Mouse (Mus musculus) left cerebral cortex, postnatal 10 days (tissue): Measurements from ENCODE around the gene Nfkbib. TPM values are rescaled to one million over a fixed set of nuclear protein-coding genes. Genes with fewer than 3 reads are reported as not detected.
A peak's percentile ranks its signal among the peaks of the same experiment; 100 is the strongest.

ENCODE experiments used
- DNase-seq, 2 experiments: peaks; one replicate each; pipeline ENCODE4 v3.0.0; 2021 to 2022; ENCODE audit warnings: low spot score in 2 of 2, mixed read lengths in 1 of 2; ENCODE audit errors: extremely low spot score in 1 of 2
- intact Hi-C: fragments of 180-260 bp; cut with DNase I; formaldehyde crosslinking; loops from one replicate; pipeline ENCODE4 v1.15.1; 2025
- total RNA-seq, 2 experiments: library from RNA; stranded (reverse); gene quantifications; 2 replicates each; pipeline ENCODE4 v1.2.3; 2021

Gene Nfkbib
- total RNA-seq, 2 experiments from 2014 or later = 34.7 to 39.6 TPM

DNA sequence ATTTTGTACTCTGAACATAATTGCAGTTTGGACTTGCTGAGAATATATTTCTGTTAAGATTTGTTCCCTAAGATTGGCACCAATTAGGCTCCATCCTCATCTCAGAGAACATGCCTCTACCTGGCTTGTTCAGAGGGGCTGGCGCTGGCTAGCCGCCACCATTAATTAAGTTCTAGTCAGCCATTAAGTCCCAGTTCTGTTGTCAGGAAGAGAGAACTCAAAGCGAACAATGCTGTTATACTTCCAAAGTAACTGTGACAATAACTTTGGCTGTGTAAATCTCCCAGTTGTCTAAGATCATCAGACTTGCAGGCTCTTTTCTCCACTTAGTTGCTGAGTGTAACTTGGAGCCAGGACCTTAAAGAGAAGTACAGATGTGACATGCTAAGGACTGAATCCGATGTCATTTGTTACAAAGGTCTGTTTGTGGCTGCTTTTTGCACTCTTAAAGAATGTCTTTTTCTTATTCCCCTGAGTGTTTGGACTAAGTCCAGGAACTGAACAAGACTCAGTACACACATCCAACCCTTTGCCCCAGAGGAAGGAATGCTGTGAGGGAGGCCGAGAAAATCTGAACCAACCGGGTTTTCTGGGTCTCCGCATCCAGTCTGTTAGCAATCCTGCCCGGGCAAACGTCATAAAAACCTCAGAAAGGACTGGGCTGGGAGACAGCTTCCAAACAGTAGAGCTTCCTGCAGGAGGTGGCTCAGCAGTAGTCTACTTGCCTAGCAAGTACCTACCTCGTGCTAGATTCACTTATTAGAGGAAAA, 34.8 kb upstream of the Nfkbib start:
- no peak for DNase-seq
- intact Hi-C loops = no loop called here

DNA sequence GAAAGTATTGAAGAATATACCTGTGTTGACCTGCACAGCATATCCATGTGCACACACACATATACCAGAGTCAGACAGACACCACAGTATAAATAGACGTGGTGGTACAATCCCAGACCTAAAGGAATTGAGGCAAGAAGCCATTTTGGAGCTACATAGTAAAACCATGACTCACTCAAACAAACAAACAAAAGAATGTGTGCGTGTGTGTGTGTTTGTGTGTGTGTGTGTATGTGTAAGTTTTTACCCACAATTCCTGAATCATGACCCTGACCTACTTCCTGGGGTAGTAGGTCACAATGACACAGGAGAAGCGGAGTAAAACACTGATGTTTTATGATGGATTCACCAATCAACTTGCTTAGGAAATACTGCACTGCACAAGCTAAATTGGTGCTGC, 34.1 kb upstream of the Nfkbib start:
- no peak for DNase-seq
- intact Hi-C loops = no loop called here

DNA sequence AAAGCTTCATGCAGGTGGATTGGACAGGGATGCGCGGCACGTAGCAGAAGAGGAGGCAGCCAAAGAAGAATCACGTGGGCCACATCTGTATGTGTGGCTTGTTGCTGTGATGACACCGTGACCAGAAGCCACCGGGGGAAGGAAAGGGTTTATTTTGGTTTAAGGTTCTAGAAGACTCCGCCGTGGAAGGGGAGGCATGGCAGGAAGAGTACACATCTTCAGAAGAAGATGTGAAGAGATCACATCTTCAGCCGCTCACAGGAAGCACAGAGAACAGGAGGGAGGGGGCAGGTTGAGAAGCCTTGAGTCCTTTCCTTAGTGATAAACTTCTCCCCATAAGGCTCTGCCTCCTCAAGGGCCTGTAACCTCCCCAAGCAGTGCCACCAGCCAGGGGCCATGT, 32.7 kb upstream of the Nfkbib start:
- intact Hi-C loops = loop anchor here (5.0 kb wide), 1 partner anchor 67 kb away; no protein-coding TSS in a partner anchor
- DNase-seq = no peak

DNA sequence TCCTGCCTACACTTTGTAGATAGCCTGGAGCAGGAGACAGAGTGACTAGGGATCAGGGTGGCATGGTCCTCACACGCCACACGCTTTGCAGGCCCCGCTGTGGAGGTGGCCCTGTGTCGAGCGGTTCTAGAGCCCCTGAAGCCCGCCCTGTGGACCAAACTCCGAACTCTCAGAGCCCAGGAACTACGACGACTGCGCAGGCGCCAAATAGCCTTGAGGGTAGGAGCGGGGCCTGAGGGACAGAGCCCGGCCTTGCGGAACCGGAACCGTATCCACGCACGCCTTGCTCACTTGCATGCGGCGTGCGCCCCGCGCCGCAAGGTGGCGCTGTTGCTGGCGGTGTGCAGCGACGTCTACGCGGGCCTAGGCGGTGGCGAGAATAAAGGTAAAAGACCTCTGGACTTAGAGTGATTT, 29.3 kb upstream of the Nfkbib start:
- DNase-seq = peak; percentile 58 to 89
- intact Hi-C loops = loop anchor here (5.0 kb wide), 1 partner anchor 71 kb away; no protein-coding TSS in a partner anchor

DNA sequence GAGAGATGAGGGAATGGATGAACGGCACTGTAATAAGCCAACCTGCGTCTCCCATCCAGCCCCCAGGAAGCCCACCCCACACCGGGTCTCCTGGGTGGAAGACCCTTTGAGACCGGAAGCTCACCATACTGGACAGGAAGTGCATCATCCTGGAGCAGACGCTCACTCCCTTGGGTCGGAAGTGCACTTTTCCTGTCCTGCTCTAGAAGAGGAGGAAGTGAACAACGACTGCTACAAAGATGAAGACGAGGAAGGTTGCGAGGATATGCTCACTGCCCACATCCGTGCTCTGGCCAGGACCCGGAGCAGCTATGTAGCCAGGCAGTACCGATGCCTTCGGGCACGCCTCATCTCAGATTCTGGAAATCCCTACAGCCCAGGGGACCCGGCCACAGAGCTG, 28.5 kb upstream of the Nfkbib start:
- DNase-seq = no peak
- intact Hi-C loops = loop anchor here (5.0 kb wide), 1 partner anchor 71 kb away; no protein-coding TSS in a partner anchor

DNA sequence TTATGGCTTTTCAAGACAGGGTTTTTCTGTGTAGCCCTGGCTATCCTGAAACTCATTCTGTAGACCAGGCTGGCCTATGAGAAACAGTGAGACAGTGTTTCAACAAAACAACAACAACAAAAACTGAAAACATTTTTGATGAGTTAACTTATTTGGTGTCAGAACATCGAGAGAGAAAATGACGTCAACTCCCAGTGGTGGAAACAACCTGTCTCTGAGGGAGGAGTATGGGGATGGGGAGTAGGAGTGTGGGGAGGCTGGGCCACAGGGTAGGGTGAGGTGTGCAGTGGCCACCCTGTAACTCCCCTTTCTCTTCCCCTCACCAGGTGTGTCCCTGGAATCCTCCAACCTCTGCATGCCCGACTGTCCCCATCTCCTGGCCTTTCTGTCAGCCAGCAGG, 27.2 kb upstream of the Nfkbib start:
- DNase-seq = no peak
- intact Hi-C loops = no loop called here

DNA sequence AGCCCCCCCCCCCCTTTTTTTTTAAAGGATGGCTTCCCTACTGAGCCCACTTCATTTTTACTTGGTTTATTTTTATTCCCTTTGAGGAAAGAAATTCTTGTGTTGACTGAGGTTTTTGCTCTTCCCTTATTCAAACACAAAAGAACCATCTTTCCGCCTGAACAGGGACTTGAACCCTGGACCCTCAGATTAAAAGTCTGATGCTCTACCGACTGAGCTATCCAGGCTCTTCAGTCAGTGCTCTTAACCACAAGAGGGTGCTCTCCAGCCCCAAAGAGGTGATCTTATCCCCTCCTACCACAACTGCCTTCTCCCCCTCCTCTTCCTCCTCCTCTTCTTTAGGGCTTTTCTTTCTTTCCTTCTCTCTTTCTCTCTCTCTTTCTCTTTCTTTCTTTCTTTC, 26.5 kb upstream of the Nfkbib start:
- intact Hi-C loops = no loop called here
- no peak for DNase-seq

DNA sequence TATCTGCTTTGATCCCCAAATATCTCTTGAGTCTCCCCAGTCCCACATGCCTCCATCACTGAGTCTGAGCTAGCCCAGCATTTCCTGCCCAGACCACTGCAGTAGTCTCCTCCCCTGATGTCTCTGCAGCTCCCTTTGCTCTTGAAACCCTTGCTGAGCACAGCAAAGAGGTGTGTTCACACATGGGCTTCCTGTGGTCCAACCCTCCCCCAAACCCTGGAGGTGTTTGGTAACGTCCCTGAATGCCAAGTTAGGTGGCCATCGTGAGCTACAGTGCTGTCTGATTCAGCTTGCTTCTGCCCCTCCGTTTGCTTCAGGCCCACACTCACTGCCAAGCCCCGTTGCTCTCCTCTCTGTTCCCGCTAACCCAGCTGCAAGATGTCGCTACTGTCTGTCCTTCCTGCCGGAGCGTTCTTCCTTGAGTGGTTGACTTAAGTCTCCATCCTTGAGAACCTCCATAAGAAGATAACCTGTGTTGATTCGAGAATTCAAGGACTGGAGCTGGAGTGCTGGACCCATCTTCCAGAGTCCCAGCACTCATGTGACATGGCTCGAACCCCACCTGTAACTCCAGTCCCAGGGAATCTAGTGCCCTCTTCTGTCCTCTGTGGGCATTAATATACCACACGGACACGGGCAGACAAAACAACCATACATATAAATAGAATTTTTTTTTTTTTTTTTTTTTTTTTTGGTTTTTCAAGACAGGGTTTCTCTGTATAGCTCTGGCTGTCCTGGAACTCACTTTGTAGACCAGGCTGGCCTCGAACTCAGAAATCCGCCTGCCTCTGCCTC, 25.3 kb upstream of the Nfkbib start:
- intact Hi-C loops = no loop called here
- DNase-seq = no peak

DNA sequence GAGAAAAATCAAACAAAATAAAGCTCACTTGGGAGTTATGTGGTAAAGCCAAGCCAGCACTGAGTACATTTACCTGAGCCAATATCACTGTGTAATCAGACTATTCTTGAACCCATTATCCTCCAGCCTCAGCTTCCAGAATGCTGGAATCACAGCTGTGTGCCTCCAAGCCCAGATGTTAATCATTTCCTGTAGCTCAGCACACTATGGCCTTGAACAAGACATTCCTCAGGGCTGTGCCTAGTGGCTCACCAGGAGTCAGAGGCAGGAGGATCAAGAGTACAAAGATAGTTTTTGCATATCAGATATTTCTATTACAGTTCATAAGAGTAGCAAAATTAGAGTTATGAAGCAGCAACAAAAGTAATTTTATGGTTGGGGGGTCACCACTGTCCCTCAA, 24.4 kb upstream of the Nfkbib start:
- intact Hi-C loops = no loop called here
- no peak for DNase-seq

DNA sequence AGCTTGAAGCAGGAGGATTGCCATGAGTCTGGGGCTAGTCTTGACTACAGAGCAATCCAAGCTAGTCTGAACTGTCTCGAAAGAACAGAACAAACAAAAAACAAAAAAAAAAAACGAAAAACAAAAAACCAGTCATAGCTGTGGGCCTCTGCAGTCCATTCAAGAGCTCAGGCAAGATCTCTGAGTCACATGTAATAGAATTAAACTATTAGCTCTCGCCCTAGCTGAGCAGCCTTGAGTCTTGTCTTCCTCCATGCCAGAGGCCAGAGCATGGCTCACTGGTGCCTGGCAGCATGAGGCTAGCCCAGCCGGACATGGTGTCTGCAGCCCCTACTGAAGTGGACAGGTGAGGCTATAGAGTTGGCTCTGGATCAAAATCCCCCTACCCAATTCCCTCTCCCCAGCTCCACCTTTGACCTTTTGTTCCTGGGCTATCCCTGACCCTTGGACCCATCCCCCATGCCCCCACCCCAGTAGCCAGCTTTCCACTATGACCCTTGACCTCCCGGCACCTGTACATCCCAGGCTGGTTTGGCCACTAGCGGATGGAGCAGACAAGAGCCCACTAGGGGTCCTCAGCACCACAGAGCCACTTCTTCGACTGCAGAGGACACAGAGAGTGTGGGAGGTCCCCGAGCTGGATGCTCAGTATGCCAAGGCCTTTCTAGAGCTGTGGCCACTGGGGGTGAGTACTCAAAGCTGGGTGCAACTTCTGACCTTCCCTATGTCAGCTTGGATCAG, 22.9 kb upstream of the Nfkbib start:
- intact Hi-C loops = no loop called here
- DNase-seq = peak in 1 of 2 experiments; percentile 55

DNA sequence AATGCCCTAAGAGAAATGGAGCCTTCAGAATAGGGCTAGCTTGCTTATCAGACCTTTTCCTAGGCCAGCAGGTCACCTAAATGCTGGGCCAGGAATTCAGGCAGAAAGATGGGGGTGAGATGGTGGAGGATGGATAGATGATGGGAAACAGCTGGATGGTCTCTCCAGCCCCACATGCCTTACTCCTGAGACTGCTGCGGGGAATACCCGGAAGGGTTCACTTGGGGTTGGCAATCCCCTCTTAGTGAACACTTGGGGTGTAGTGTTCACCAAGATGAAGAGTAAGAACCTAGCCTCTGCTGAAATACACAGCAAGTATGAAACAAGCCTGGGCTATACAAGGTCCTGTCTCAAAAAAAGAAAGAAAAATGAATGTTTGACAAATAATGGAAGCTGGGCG, 21.9 kb upstream of the Nfkbib start:
- no peak for DNase-seq
- intact Hi-C loops = loop anchor here (10.0 kb wide), 1 partner anchor 176 kb away; the partner anchor contains the start of gene Actn4

DNA sequence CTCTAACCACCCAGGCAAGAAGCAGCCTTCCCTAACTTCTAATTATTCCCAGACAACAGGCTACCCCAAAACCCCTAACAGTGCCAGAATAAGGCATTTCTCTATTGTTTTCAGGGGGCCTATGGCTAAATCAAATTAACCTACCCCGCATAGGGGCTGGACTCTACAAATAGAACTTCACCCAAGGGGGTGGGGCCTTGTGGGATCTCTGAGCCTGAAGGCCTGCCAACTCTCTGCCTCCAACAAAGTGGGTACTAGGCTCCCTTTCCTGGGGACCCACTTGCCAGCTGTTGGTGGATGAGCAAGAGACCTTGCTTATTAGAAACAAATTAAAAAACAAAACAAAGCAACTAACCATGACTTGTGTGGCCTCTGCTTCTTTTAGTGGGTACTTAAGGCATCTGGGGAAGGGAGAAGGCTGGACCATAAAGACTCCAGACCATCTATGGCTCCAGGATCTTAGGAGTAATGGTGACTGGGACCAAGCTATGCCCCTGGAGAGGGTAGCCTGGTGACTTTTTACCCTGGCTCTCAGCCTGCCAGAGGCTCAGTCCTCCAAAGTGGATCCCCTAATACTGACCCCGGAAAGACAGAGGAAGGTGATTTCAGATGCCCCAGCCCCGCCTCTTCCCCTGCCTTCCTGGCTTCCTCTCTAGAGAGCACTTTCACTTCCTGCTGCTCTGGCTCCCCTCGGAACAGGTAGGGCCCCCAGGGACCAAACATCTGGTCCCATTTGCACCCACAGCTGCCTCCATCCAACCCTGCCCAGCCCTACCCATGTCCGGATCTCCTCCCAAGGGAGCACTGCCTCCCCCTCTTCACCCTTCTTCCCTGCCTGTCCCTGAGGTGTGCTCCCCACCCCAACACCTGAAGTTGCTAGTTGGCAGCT, 21.2 kb upstream of the Nfkbib start, which contains the start of gene Rinl:
Gene Rinl, plus strand, starts transcription at position 663 of the 889 bp plus-strand sequence.
- intact Hi-C loops = loop anchor here (10.0 kb wide), 1 partner anchor 176 kb away; the partner anchor contains the start of gene Actn4
- DNase-seq = no peak

DNA sequence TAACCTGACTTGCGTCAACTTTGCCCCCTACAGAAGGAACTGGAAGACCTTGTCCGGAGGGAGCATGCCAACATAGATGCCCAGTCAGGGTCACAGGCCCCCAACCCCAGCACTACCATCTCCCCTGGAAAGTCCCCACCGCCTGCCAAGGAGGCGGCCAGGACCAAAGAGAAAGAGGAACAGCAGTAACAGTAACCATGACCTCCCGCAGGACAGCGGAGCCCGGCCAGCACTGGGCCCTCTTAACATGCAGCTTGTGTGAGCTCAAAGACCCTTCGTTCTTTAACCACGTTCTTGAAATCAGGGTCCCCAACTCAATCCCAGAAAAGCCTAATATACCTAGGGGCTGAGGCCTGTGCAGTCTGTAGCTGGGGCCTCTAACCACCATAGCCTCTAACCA, 20.6 kb upstream of the Nfkbib start:
- intact Hi-C loops = loop anchor here (10.0 kb wide), 1 partner anchor 177 kb away; the partner anchor contains the start of gene Actn4
- no peak for DNase-seq

DNA sequence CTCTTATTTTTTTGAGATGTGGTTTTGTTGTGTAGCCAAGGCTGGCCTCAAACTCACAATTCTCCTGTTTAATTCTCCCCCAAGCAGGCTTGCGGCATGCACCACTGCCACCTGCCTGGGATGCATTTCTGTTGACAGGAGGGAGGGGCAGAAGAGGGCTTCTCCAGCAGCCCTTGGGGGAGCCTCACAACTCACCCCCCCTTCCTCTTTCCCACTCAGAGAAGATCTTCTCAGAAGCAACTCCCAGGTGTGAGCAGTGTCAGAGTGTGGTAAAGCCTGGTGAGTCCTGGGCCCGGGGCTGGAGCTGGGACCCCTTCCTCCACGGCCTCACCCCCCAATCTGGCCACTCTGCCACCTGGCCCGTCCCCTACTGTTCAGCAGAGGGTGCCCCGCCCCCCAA, 17.8 kb upstream of the Nfkbib start:
- DNase-seq = no peak
- intact Hi-C loops = loop anchor here (10.0 kb wide), 1 partner anchor 180 kb away; the partner anchor contains the start of gene Actn4

DNA sequence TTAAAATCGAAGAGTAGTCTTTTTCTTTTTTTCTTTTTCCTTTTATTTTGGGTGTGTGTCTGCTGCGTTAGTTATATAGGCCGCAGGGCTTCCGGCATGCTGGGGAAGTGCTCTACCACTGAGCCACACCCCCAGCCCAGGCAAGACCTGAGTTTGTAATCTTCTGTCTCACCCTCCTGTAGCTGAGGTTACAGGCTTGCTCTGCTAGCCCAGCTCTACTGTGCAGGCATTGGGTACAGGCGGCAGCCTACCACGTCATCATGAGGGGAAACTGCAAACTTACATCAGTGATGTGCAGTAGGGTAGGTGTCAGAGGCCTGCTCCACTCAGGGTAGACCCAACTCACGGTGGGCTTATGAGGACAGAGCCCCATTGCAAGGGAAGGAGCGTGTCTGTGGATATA, 13.9 kb upstream of the Nfkbib start:
- intact Hi-C loops = loop anchor here (5.0 to 10.0 kb wide), 2 partner anchors 184 to 256 kb away; partner anchors contain the start of gene Actn4
- no peak for DNase-seq

DNA sequence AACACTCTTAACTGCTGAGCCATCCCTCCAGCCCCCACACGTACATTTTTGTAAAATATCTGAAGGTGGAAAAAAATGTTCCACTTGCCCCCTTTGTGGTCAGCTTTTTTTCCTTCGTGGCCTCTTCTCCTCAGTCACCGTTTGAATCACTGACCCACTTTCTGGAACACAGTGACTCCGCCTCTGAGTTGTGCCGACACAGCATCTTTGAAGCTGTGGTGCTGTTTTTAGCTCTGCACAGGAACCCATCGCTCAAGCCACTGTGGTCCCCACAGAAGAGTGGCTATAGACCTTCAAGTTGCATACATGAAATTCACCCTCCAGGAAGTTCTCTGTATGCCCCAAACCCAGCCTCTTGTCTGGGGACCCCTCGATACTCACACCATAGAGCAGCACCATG, 13.5 kb upstream of the Nfkbib start:
- intact Hi-C loops = loop anchor here (5.0 to 10.0 kb wide), 2 partner anchors 184 to 256 kb away; partner anchors contain the start of gene Actn4
- DNase-seq = peak; percentile 40 to 54

DNA sequence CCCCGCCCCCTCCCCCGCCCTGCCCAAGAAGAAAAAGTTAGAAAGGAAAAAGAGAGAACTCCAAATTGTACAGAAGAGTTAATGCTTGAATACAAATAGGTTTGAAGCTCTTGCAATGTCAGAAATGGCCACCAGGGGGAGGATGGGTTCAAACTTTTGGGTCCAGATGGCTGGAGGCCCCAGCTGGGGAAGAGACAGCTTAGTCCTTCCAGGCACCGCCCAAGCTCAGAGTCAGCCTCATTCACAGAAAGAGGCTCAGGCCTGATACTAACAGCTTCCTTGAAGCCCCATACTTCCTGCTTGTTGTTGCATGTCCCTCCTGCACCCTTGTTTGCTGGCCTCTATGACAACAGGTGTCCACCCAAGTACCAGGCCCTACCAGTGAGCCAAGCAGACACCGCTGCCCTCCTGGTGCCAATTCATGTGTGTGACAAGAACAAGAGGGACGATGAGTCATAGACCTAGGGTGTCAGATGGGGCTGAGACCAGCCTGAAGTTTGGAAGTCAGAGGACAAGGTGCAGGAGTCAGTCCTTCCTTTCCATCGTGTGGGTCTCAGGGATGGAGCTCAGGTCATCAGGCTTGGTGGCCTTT, 12.9 kb upstream of the Nfkbib start:
- DNase-seq = peak; percentile 84 to 91
- intact Hi-C loops = loop anchor here (5.0 to 10.0 kb wide), 2 partner anchors 185 to 257 kb away; partner anchors contain the start of gene Actn4
